Mouse (Mus musculus) olfactory bulb, adult 2 months (tissue): ENCODE measurements at regions not wholly inside any gene's neighbourhood (a gene's known extent, or its start where the extent isn't known, plus 50 kb on each side); places are given as distances from the start of the nearest gene placed in this dataset.

Experiments used
- CTCF ChIP-seq: fragments of 200-500 bp; IDR thresholded peaks from 2 replicates; pipeline ENCODE4 v1.5.1; 2012; ENCODE audit warnings: low read depth, mild to moderate bottlenecking, low read length, moderate library complexity; ENCODE audit not compliant: insufficient read depth
- POLR2A ChIP-seq: fragments of 200-500 bp; IDR thresholded peaks from 2 replicates; pipeline ENCODE4 v1.6.1; 2012; ENCODE audit warnings: mild to moderate bottlenecking, low read depth, low read length, moderate library complexity; ENCODE audit not compliant: insufficient read depth

GRCm38 (mm10) chr14:120223528-120224201 lies 51.8 kb upstream of the Mbnl2 start:
- TF ChIP-seq POLR2A, result no peak
- no peak for TF ChIP-seq CTCF
